Mouse (Mus musculus) hindbrain, postnatal 0 days (tissue): Measurements from ENCODE around the gene Hyal2. TPM values are rescaled to one million over a fixed set of nuclear protein-coding genes. Genes with fewer than 3 reads are reported as not detected.
"Not testable (repeated sequence)": the region's sequence is repeated elsewhere in the genome, so short reads cannot be mapped to it uniquely, and the experiment has no call there.

Experiments
- ATAC-seq: fragments of 200-750 bp; cut with Nextera tagmentation; 2 replicates; pipeline ENCODE4 v1.8.0; 2017; ENCODE audit warnings: mild to moderate bottlenecking, moderate TSS enrichment, moderate library complexity
- DNase-seq: peaks from one replicate; pipeline ENCODE4 v3.0.0-alpha.2; 2015; ENCODE audit warnings: low spot score
- H3K27ac ChIP-seq: fragments of 300-500 bp; sonication (generic); 2 replicates; pipeline ENCODE4 v1.5.1; 2014; ENCODE audit warnings: mild to moderate bottlenecking
- H3K27me3 ChIP-seq: fragments of 300-500 bp; sonication (generic); 2 replicates; pipeline ENCODE4 v1.6.1; 2014; ENCODE audit warnings: low read length, mixed read lengths; ENCODE audit not compliant: insufficient read depth
- H3K36me3 ChIP-seq: fragments of 300-500 bp; sonication (generic); 2 replicates; pipeline ENCODE4 v1.6.1; 2014; ENCODE audit warnings: low read length, mixed read lengths; ENCODE audit not compliant: insufficient read depth
- H3K4me1 ChIP-seq: fragments of 300-500 bp; sonication (generic); 2 replicates; pipeline ENCODE4 v1.6.1; 2014; ENCODE audit warnings: antibody characterized with exemption, low read length, mixed read lengths; ENCODE audit not compliant: insufficient read depth
- H3K4me2 ChIP-seq: fragments of 300-500 bp; sonication (generic); 2 replicates; pipeline ENCODE4 v1.6.1; 2014; ENCODE audit warnings: low read depth, mild to moderate bottlenecking, low read length, moderate library complexity, mixed read lengths
- H3K4me3 ChIP-seq: fragments of 300-500 bp; sonication (generic); 2 replicates; pipeline ENCODE4 v1.5.1; 2014; ENCODE audit warnings: low read length
- H3K9ac ChIP-seq: fragments of 300-500 bp; sonication (generic); replicated peaks from 2 replicates; pipeline ENCODE4 v1.6.1; 2014; ENCODE audit warnings: mild to moderate bottlenecking, low read length, moderate library complexity, mixed read lengths
- H3K9me3 ChIP-seq: fragments of 300-500 bp; sonication (generic); 2 replicates; pipeline ENCODE4 v1.6.1; 2016; ENCODE audit warnings: low read length, mixed read lengths
- CTCF ChIP-seq: IDR thresholded peaks from 2 replicates; pipeline ENCODE4 v1.5.1; 2016; ENCODE audit warnings: antibody characterized with exemption, control low read depth, low read depth
- WGBS: fragments of 180-500 bp; shearing (Covaris S2); extraction: QIAGEN DNeasy Blood & Tissue Kit; methylation state at CpG from one replicate; pipeline ENCODE4 v1.1.7; 2014; 5-methylcytosine and 5-hydroxymethylcytosine counted together
- polyA plus RNA-seq: library from polyadenylated mRNA; unstranded; fragments of >200 nt; fragmentation: Nextera tagmentation; extraction: Ambion mirVana; gene quantifications from 2 replicates; pipeline ENCODE4 v1.2.1, GENCODE M21; 2015
- total RNA-seq: library from RNA; depleted of rRNA; stranded (reverse); fragments of >200 nt; gene quantifications from 2 replicates; pipeline ENCODE4 v1.2.3, GENCODE M21; 2014

The Hyal2 gene
- total and polyA plus RNA-seq, 2 experiments from 2014 or later: 39.8 to 75.3 TPM

DNA sequence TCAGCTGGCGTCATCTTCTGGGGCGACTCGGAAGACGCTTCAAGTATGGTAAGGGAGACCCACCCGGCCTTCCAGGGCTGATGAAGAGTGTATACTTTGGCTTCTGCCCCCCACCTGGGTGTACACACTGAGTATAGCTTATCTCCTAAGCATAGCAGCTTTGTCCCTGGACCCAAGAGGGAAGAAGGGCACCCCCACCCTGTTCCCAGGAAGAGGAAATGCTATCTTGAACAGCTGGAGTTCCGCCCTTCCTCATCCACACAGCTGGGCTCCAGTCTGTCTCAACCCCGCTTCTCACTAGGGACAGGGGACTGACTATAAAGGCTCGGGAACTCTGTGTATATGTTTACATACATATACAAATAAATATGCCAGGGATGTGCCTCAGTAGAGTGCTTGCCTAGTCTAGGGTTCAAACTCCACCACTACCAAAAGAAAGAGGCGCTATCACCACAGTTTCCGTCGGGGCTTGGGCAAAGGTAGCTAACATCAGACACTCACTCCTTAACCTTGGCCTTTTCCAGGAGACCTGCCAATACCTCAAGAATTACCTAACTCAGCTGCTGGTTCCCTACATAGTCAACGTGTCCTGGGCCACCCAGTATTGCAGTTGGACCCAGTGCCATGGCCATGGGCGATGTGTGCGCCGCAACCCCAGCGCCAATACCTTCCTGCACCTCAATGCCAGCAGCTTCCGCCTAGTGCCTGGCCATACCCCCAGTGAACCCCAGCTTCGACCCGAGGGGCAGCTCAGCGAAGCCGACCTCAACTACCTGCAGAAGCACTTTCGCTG lies 4.0 kb downstream of the Hyal2 start:
- Histone ChIP-seq H3K36me3 (peaks cover 21% of the 10 kb centered on the region; the same call in 1 of the 2 replicates), H3K4me2 (0 out of 2 replicates have a peak overlapping the region, but pooled peaks have one; percentile 83), H3K9ac (0 out of 2 replicates have a peak overlapping the region, but pooled peaks have one; percentile 17), H3K4me3 (no peak overlapping the region), H3K27me3 (no peaks in the 10 kb centered on the region), H3K9me3 (no peaks in the 10 kb centered on the region), H3K4me1 (peaks cover 21% of the 10 kb centered on the region), H3K27ac (no peak overlapping the region)
- 93% methylated on average over 22 of the region's 22 CpGs for WGBS
- ATAC-seq: no peak
- no peak for DNase-seq
- no peak for TF ChIP-seq CTCF

DNA sequence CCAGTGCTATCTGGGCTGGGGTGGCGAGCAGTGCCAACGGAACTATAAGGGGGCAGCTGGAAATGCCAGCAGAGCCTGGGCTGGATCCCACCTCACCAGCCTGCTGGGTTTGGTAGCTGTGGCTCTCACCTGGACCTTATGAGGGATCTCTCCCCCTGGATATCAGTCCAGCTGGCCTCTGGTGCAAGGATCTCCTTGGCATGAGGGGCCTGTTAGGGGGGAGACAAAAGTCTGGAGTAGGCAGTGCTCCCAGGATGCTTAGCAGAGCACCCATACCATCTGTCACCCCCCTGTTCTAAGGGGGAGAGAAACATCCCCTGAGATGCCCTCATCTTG lies 4.5 kb downstream of the Hyal2 start:
- peaks cover 21% of the 10 kb centered on the region; the same call in 1 of the 2 replicates for H3K36me3 ChIP-seq
- H3K4me1 ChIP-seq: peaks cover 21% of the 10 kb centered on the region
- H3K9me3 ChIP-seq: no peaks in the 10 kb centered on the region
- no peak for ATAC-seq
- DNase-seq: no peak
- no peaks in the 10 kb centered on the region for H3K27me3 ChIP-seq
- H3K27ac ChIP-seq: no peak overlapping the region
- no peak overlapping the region for H3K9ac ChIP-seq
- WGBS: 92% methylated on average over 2 of the region's 2 CpGs
- H3K4me3 ChIP-seq: no peak overlapping the region
- H3K4me2 ChIP-seq: no peak overlapping the region
- no peak for TF ChIP-seq CTCF

DNA sequence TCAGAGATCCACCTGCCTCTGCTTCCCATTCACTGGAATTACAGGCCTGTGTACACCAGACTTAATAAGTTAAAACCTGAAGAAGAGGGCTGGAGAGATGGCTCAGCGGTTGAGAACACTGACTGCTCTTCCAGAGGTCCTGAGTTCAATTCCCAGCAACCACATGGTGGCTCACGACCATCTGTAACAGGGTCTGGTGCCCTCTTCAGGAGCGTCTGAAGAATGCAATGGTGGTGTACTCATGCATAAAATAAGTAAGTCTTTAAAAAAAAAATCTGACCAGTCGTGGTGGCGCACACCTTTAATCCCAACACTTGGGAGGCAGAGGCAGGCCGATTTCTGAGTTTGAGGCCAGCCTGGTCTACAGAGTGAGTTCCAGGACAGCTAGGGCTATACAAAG lies 6.0 kb downstream of the Hyal2 start:
- H3K36me3 ChIP-seq: peaks cover 21% of the 10 kb centered on the region; the same call in 1 of the 2 replicates
- ATAC-seq, H3K4me3 ChIP-seq, H3K27me3 ChIP-seq, H3K27ac ChIP-seq, DNase-seq, H3K9ac ChIP-seq, H3K9me3 ChIP-seq, H3K4me2 ChIP-seq: not testable (repeated sequence)
- WGBS: 80% methylated on average over 6 of the region's 6 CpGs
- H3K4me1 ChIP-seq: peaks cover 14% of the 10 kb centered on the region

DNA sequence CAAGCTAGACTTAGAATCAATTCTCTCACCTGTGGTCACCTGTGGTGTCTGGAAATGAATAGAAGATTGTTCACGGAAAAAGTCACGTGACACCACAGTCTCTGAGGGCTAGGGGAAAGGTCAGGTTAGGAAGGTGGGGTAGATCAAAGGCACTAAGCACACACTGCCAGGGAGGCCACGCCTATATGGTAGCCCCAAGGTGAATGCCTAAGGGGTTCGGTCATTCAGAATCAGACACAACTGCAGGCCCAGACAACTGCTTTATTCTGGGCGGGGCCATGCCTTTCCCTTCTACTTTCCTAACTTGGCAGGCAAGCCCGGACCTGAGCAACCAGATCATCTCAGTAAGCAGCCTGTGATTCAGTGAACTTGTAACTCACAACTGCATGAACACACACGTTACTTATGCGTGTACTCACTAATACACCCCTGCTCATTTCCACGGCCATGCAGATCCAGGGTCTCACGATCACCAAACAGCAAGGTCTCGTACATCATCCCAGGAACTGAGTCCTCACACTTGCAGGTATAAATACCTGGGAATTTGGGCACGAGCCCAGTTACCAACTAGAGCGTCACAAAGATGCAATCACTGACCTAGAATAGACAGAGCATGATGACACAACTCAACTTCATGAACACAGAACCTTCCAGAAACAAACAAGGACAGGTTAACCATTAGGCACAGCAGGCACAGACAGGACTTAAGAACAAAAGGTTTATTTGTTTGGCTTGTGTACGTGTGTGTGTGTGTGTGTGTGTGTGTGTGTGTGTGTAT lies 8.0 kb downstream of the Hyal2 start:
- TF ChIP-seq CTCF: no peak
- H3K27me3 ChIP-seq: no peaks in the 10 kb centered on the region
- peak overlapping the region; percentile 73; the same call in 1 of the 2 replicates for H3K27ac ChIP-seq
- no peak overlapping the region for H3K4me2 ChIP-seq
- peaks cover 6% of the 10 kb centered on the region; the same call in 1 of the 2 replicates for H3K4me1 ChIP-seq
- no peak overlapping the region for H3K4me3 ChIP-seq
- whole genome bisulfite sequencing: 81% methylated on average over 14 of the region's 14 CpGs
- ATAC-seq: no peak
- no peaks in the 10 kb centered on the region for H3K9me3 ChIP-seq
- H3K9ac ChIP-seq: no peak overlapping the region
- DNase-seq: no peak
- peaks cover 21% of the 10 kb centered on the region; the same call in 1 of the 2 replicates for H3K36me3 ChIP-seq

DNA sequence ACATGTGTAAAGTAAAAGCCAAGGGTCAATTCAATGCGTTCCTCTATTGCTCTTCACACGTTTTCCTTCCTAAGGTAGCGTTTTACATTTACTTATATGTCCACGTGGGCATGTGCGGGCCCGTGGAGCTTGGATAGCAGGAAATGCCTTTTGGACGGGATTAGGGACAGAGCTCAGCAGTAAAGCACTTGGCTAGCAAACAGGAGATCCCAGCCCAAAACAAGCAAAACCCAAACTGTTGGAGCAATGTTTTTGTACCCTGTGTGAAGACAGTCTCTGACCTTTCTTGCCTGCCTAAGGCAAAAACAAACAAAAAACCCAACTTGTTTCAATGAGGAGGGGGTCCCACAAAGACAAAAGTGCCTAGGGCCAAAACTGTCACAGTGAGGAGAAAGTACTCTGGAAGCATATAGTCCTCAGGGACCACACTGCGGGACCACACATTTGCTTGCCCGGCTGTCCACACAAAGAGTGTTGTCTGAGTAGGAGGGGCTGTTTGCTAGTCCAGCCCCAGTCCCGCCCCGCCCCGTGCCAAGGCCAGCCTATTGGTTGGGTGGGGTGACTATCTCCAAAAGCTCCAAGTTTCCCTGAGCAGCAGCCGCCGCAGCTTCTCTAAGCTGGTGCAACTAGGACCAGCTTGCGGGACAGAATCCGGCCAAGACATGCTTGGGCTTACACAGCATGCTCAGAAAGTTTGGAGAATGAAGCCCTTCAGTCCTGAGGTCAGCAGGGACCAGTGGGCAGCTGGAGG lies 8.8 kb downstream of the Hyal2 start, which contains the start of gene Hyal1:
Hyal1 (plus strand) TSS at position 571 of the 751 bp plus-strand sequence.
- peak within 1 kb of the TSS; percentile 73 for H3K27ac ChIP-seq
- peak; percentile 78 for DNase-seq
- 21% methylated on average over 16 of the region's 16 CpGs for WGBS
- no peak within 1 kb of the TSS for H3K9ac ChIP-seq
- peak within 1 kb of the TSS; percentile 40 for H3K4me2 ChIP-seq
- no peak for TF ChIP-seq CTCF
- no peaks in the 10 kb centered on the region for H3K9me3 ChIP-seq
- H3K4me1 ChIP-seq: peaks cover 9% of the 10 kb centered on the region; the same call in 1 of the 2 replicates
- ATAC-seq: peak; percentile 81
- 0 out of 2 replicates have a peak within 1 kb of the TSS, but pooled peaks have one; percentile 6 for H3K4me3 ChIP-seq
- H3K27me3 ChIP-seq: no peaks in the 10 kb centered on the region
- H3K36me3 ChIP-seq: peaks cover 18% of the 10 kb centered on the region; the same call in 1 of the 2 replicates

DNA sequence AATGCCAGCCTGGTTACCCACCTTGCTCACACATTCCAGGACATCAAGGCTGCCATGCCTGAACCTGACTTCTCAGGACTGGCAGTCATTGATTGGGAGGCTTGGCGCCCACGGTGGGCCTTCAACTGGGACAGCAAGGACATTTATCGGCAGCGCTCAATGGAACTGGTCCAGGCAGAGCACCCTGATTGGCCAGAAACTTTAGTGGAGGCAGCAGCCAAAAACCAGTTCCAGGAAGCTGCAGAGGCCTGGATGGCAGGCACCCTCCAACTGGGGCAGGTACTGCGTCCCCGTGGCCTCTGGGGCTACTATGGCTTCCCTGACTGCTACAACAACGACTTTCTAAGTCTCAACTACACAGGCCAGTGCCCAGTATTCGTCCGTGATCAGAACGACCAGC lies 10.1 kb downstream of the Hyal2 start:
- peaks cover 7% of the 10 kb centered on the region; the same call in 1 of the 2 replicates for H3K36me3 ChIP-seq
- H3K9me3 ChIP-seq: no peaks in the 10 kb centered on the region
- H3K4me1 ChIP-seq: peaks cover 9% of the 10 kb centered on the region; the same call in 1 of the 2 replicates
- no peak overlapping the region for H3K4me2 ChIP-seq
- ATAC-seq: no peak
- no peak overlapping the region for H3K4me3 ChIP-seq
- H3K27me3 ChIP-seq: no peaks in the 10 kb centered on the region
- H3K27ac ChIP-seq: no peak overlapping the region
- no peak for DNase-seq
- H3K9ac ChIP-seq: no peak overlapping the region
- no peak for TF ChIP-seq CTCF
- 91% methylated on average over 10 of the region's 10 CpGs for WGBS
